Mouse (Mus musculus) forebrain, embryonic 15.5 days (tissue): ENCODE data around the gene Ifit3. TPM values are rescaled to one million over a fixed set of nuclear protein-coding genes. Genes with fewer than 3 reads are reported as not detected.
"Not testable (repeated sequence)": the region's sequence is repeated elsewhere in the genome, so short reads cannot be mapped to it uniquely, and the experiment has no call there.

Source experiments
- ATAC-seq: fragments of 200-750 bp; cut with Nextera tagmentation; replicated peaks from 2 replicates; pipeline ENCODE4 v1.8.0; 2017; ENCODE audit warnings: mild to moderate bottlenecking, moderate TSS enrichment, moderate library complexity
- H3K27ac ChIP-seq: fragments of 300-500 bp; sonication (generic); replicated peaks from 2 replicates; pipeline ENCODE4 v1.5.1; 2015; ENCODE audit warnings: mild to moderate bottlenecking, inconsistent platforms
- H3K27me3 ChIP-seq: fragments of 300-500 bp; sonication (generic); 2 replicates; pipeline ENCODE4 v1.6.1; 2015; ENCODE audit warnings: inconsistent platforms
- H3K36me3 ChIP-seq: fragments of 300-500 bp; sonication (generic); 2 replicates; pipeline ENCODE4 v1.6.1; 2015; ENCODE audit warnings: mild to moderate bottlenecking, inconsistent platforms
- H3K4me1 ChIP-seq: fragments of 300-500 bp; sonication (generic); 2 replicates; pipeline ENCODE4 v1.6.1; 2015; ENCODE audit warnings: inconsistent platforms
- H3K4me2 ChIP-seq: fragments of 300-500 bp; sonication (generic); replicated peaks from 2 replicates; pipeline ENCODE4 v1.6.1; 2015; ENCODE audit warnings: mild to moderate bottlenecking, inconsistent platforms
- H3K4me3 ChIP-seq: fragments of 300-500 bp; sonication (generic); 2 replicates; pipeline ENCODE4 v1.5.1; 2015; ENCODE audit warnings: mild to moderate bottlenecking, inconsistent platforms
- H3K9ac ChIP-seq: fragments of 300-500 bp; sonication (generic); replicated peaks from 2 replicates; pipeline ENCODE4 v1.6.1; 2015; ENCODE audit warnings: mild to moderate bottlenecking, inconsistent platforms
- H3K9me3 ChIP-seq: fragments of 300-500 bp; sonication (generic); 2 replicates; pipeline ENCODE4 v1.6.1; 2016; ENCODE audit warnings: inconsistent platforms
- WGBS: fragments of 180-500 bp; shearing (Covaris S2); methylation state at CpG from one replicate; pipeline ENCODE4 v1.1.7; 2015; ENCODE audit warnings: mixed read lengths; 5-methylcytosine and 5-hydroxymethylcytosine counted together
- polyA plus RNA-seq: library from polyadenylated mRNA; unstranded; fragments of >200 nt; fragmentation: Nextera tagmentation; extraction: Ambion mirVana; gene quantifications from 2 replicates; pipeline ENCODE4 v1.2.1, GENCODE M21; 2015

Gene Ifit3
- polyA plus RNA-seq, 1 experiment from 2014 or later: 1.1 TPM

GRCm38 (mm10) chr19:34566178-34566784 is 17.1 kb upstream of the Ifit3 start:
- Histone ChIP-seq H3K4me2 (no peak overlapping the region), H3K27me3 (no peaks in the 10 kb centered on the region), H3K27ac (no peak overlapping the region), H3K36me3 (no peaks in the 10 kb centered on the region), H3K9ac (no peak overlapping the region), H3K4me3 (no peak overlapping the region), H3K9me3 (no peaks in the 10 kb centered on the region), H3K4me1 (no peaks in the 10 kb centered on the region)
- 76% methylated on average over 1 of the region's 1 CpGs for WGBS
- ATAC-seq: no peak

GRCm38 (mm10) chr19:34568988-34569895 is 14.1 kb upstream of the Ifit3 start:
- H3K27me3 ChIP-seq: no peaks in the 10 kb centered on the region
- no peak overlapping the region for H3K4me3 ChIP-seq
- ATAC-seq: no peak
- H3K4me2 ChIP-seq: no peak overlapping the region
- WGBS: 84% methylated on average over 7 of the region's 7 CpGs
- H3K9ac ChIP-seq: no peak overlapping the region
- H3K4me1 ChIP-seq: no peaks in the 10 kb centered on the region
- no peaks in the 10 kb centered on the region for H3K9me3 ChIP-seq
- no peak overlapping the region for H3K27ac ChIP-seq
- H3K36me3 ChIP-seq: no peaks in the 10 kb centered on the region

GRCm38 (mm10) chr19:34569896-34570476 is 13.3 kb upstream of the Ifit3 start:
- Histone ChIP-seq H3K9me3 (no peaks in the 10 kb centered on the region), H3K27ac (no peak overlapping the region), H3K36me3 (no peaks in the 10 kb centered on the region), H3K27me3 (no peaks in the 10 kb centered on the region), H3K4me2 (no peak overlapping the region), H3K4me1 (no peaks in the 10 kb centered on the region), H3K4me3 (no peak overlapping the region), H3K9ac (no peak overlapping the region)
- 81% methylated on average over 4 of the region's 4 CpGs for WGBS
- no peak for ATAC-seq

GRCm38 (mm10) chr19:34571080-34571479 is 12.3 kb upstream of the Ifit3 start:
- Histone ChIP-seq H3K9me3 (no peaks in the 10 kb centered on the region), H3K27me3 (no peaks in the 10 kb centered on the region), H3K9ac (no peak overlapping the region), H3K4me2 (no peak overlapping the region), H3K4me3 (no peak overlapping the region), H3K36me3 (no peaks in the 10 kb centered on the region), H3K4me1 (no peaks in the 10 kb centered on the region), H3K27ac (no peak overlapping the region)
- ATAC-seq: no peak
- WGBS: 86% methylated on average over 1 of the region's 1 CpGs

GRCm38 (mm10) chr19:34573650-34574049 is 9.7 kb upstream of the Ifit3 start:
- Histone ChIP-seq H3K36me3 (no peaks in the 10 kb centered on the region), H3K4me3 (no peak overlapping the region), H3K9ac (no peak overlapping the region), H3K4me2 (no peak overlapping the region), H3K27me3 (no peaks in the 10 kb centered on the region), H3K9me3 (no peaks in the 10 kb centered on the region), H3K4me1 (no peaks in the 10 kb centered on the region), H3K27ac (no peak overlapping the region)
- ATAC-seq: no peak
- 95% methylated on average over 5 of the region's 5 CpGs for WGBS

- Histone ChIP-seq H3K4me2 (no peak overlapping the region), H3K27me3 (no peaks in the 10 kb centered on the region), H3K4me1 (no peaks in the 10 kb centered on the region), H3K9me3 (no peaks in the 10 kb centered on the region), H3K9ac (no peak overlapping the region), H3K27ac (no peak overlapping the region), H3K36me3 (no peaks in the 10 kb centered on the region), H3K4me3 (no peak overlapping the region)
- no peak for ATAC-seq
- 68% methylated on average over 1 of the region's 1 CpGs for WGBS
Measured at GRCm38 (mm10) chr19:34577121-34577520, 6.2 kb upstream of the Ifit3 start.

- not testable (repeated sequence) for H3K27me3 ChIP-seq, H3K36me3 ChIP-seq, H3K4me2 ChIP-seq, H3K27ac ChIP-seq, H3K9me3 ChIP-seq, H3K4me1 ChIP-seq, H3K9ac ChIP-seq, ATAC-seq, H3K4me3 ChIP-seq
- 76% methylated on average over 2 of the region's 2 CpGs for WGBS
Measured at GRCm38 (mm10) chr19:34582696-34583095, 635 bp upstream of the Ifit3 start.

GRCm38 (mm10) chr19:34585740-34586458 is 2.6 kb downstream of the Ifit3 start:
- not testable (repeated sequence) for ATAC-seq, H3K9me3 ChIP-seq, H3K27ac ChIP-seq, H3K36me3 ChIP-seq, H3K4me1 ChIP-seq, H3K4me2 ChIP-seq, H3K27me3 ChIP-seq, H3K4me3 ChIP-seq, H3K9ac ChIP-seq
- WGBS: 70% methylated on average over 5 of the region's 5 CpGs

- H3K36me3 ChIP-seq, H3K27ac ChIP-seq, ATAC-seq, H3K9me3 ChIP-seq, H3K4me3 ChIP-seq, H3K4me2 ChIP-seq, H3K27me3 ChIP-seq, H3K9ac ChIP-seq, H3K4me1 ChIP-seq: not testable (repeated sequence)
- WGBS: 91% methylated on average over 7 of the region's 12 CpGs
Measured at GRCm38 (mm10) chr19:34587898-34588692, 4.8 kb downstream of the Ifit3 start.

- Histone ChIP-seq H3K27me3 (no peaks in the 10 kb centered on the region), H3K4me1 (no peaks in the 10 kb centered on the region), H3K36me3 (no peaks in the 10 kb centered on the region)
Measured at GRCm38 (mm10) chr19:34588959-34589358, 5.6 kb downstream of the Ifit3 start.

GRCm38 (mm10) chr19:34593456-34593855 is 10.1 kb downstream of the Ifit3 start:
- Histone ChIP-seq H3K27ac (no peak overlapping the region), H3K9me3 (no peaks in the 10 kb centered on the region), H3K4me2 (no peak overlapping the region), H3K27me3 (no peaks in the 10 kb centered on the region), H3K36me3 (no peaks in the 10 kb centered on the region), H3K9ac (no peak overlapping the region), H3K4me1 (0 out of 2 replicates have a peak, but pooled peaks cover 2% of the 10 kb centered on the region), H3K4me3 (no peak overlapping the region)
- WGBS: 96% methylated on average over 2 of the region's 2 CpGs
- ATAC-seq: no peak

More at GRCm38 (mm10) chr19:34588959-34589358, 5.6 kb downstream of the Ifit3 start:
- Histone ChIP-seq H3K27ac (no peak overlapping the region), H3K4me3 (no peak overlapping the region), H3K4me2 (no peak overlapping the region), H3K9me3 (no peaks in the 10 kb centered on the region), H3K9ac (no peak overlapping the region)
- no peak for ATAC-seq
